Mouse (Mus musculus) liver, postnatal 0 days (tissue): ENCODE data around the gene Myocd. TPM values are rescaled to one million over a fixed set of nuclear protein-coding genes. Genes with fewer than 3 reads are reported as not detected.

Experiments used
- ATAC-seq: fragments of 200-750 bp; cut with Nextera tagmentation; 2 replicates; pipeline ENCODE4 v1.8.0; 2017; ENCODE audit warnings: mild to moderate bottlenecking, moderate library complexity
- DNase-seq: peaks from one replicate; pipeline ENCODE4 v3.0.0-alpha.2; 2016
- H3K27ac ChIP-seq: fragments of 300-500 bp; sonication (generic); 2 replicates; pipeline ENCODE4 v1.5.1; 2014; ENCODE audit warnings: antibody characterized with exemption, moderate library complexity, mild to moderate bottlenecking, low read depth
- H3K27me3 ChIP-seq: fragments of 300-500 bp; sonication (generic); 2 replicates; pipeline ENCODE4 v1.6.1; 2014; ENCODE audit warnings: low read length, control low read depth, mixed read lengths; ENCODE audit not compliant: insufficient read depth
- H3K36me3 ChIP-seq: fragments of 300-500 bp; sonication (generic); replicated peaks from 2 replicates; pipeline ENCODE4 v1.6.1; 2014; ENCODE audit warnings: mild to moderate bottlenecking, control low read depth, low read length, moderate library complexity, mixed read lengths; ENCODE audit not compliant: insufficient read depth
- H3K4me1 ChIP-seq: fragments of 300-500 bp; sonication (generic); 2 replicates; pipeline ENCODE4 v1.6.1; 2014; ENCODE audit warnings: antibody characterized with exemption, mild to moderate bottlenecking, control low read depth; ENCODE audit not compliant: insufficient read depth
- H3K4me2 ChIP-seq: fragments of 300-500 bp; sonication (generic); 2 replicates; pipeline ENCODE4 v1.6.1; 2014; ENCODE audit warnings: low read depth, mild to moderate bottlenecking, low read length, moderate library complexity, mixed read lengths
- H3K4me3 ChIP-seq: fragments of 300-500 bp; sonication (generic); 2 replicates; pipeline ENCODE4 v1.5.1; 2014; ENCODE audit warnings: low read depth, low read length
- H3K9ac ChIP-seq: fragments of 300-500 bp; sonication (generic); replicated peaks from 2 replicates; pipeline ENCODE4 v1.6.1; 2014; ENCODE audit warnings: mild to moderate bottlenecking, moderate library complexity
- H3K9me3 ChIP-seq: fragments of 300-500 bp; sonication (generic); 2 replicates; pipeline ENCODE4 v1.6.1; 2016; ENCODE audit warnings: mild to moderate bottlenecking, control low read depth, low read length, mixed read lengths
- CTCF ChIP-seq: sonication (generic); IDR thresholded peaks from 2 replicates; pipeline ENCODE4 v1.5.1; 2016; ENCODE audit warnings: antibody characterized with exemption, low read depth
- EP300 ChIP-seq: IDR thresholded peaks from 2 replicates; pipeline ENCODE4 v1.6.1; 2016; ENCODE audit warnings: antibody characterized with exemption, low read depth, mild to moderate bottlenecking
- WGBS: fragments of 180-500 bp; shearing (Covaris S2); extraction: QIAGEN DNeasy Blood & Tissue Kit; methylation state at CpG from one replicate; pipeline ENCODE4 v1.1.7; 2014; ENCODE audit not compliant: insufficient replicate concordance; 5-methylcytosine and 5-hydroxymethylcytosine counted together
- polyA plus RNA-seq: library from polyadenylated mRNA; unstranded; fragments of >200 nt; fragmentation: Nextera tagmentation; extraction: Ambion mirVana; gene quantifications from 2 replicates; pipeline ENCODE4 v1.2.1, GENCODE M21; 2015

Gene Myocd
- polyA plus RNA-seq, 1 experiment from 2014 or later: 0.28 TPM

DNA sequence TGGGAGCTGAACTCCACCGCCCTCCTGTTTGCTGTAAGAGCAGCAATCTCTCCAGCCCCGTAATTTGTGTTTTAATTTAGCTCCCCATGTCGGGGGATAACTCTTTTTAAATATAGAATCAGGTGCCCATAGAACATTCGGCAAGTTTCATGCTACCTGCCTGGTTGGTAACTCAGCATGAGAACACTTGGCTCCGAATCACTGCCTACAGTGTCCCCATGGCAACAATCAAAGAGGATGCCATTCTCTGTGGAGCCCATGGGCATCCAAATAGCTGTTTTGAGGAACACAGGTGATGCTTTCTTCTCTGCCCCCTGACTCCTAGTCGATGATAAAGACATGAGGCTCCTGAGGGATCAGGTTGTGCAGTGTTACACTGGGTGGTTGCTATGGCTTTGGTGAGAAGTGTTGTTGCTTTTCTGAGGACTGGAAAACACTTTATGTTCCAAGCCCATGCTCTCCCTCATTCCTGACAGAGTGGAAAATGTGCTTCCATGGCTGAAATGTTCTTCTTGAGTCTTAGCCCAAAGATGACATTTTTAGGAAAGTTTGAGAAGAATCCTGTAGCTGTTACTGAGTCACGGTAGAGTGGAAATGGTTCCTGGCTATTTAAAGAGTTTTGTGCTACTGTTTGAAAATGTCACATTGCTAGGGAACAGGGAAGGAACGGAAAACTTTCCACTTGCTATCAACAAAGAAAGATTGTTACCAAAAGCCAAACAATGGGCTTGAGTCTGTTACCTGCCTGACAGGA, 23.3 kb downstream of the Myocd start:
- Histone ChIP-seq H3K4me3 (no peak overlapping the region), H3K36me3 (no peaks in the 10 kb centered on the region), H3K9me3 (no peaks in the 10 kb centered on the region), H3K9ac (no peak overlapping the region), H3K4me1 (no peaks in the 10 kb centered on the region), H3K4me2 (no peak overlapping the region), H3K27ac (no peak overlapping the region), H3K27me3 (no peaks in the 10 kb centered on the region)
- TF ChIP-seq CTCF: no peak
- no peak for TF ChIP-seq EP300
- no peak for ATAC-seq
- WGBS: 73% methylated on average over 8 of the region's 8 CpGs
- DNase-seq: no peak

DNA sequence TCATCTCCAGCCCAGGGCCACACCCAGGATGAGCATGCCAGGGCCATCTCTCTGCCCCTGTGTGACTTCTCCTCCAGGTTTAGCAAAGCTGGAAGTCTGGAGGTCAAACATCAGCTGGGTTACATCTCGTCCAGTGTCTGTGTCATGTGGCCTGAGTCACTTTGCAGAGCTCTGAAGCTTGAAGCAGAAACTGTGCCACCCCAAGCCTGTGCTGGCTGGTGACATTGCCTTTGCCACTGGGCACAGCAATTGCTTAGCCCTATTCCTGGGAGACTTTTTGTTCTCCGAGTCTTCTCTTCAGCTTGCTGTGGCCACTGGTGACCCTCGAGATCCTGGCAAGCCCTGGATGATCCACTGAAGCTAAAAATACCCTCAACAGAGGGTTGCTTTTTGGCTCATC, 26.2 kb downstream of the Myocd start:
- DNase-seq (no peak), ATAC-seq (no peak)
- Histone ChIP-seq H3K4me3 (no peak overlapping the region), H3K9me3 (no peaks in the 10 kb centered on the region), H3K36me3 (no peaks in the 10 kb centered on the region), H3K4me1 (no peaks in the 10 kb centered on the region), H3K27ac (no peak overlapping the region), H3K9ac (no peak overlapping the region), H3K27me3 (no peaks in the 10 kb centered on the region), H3K4me2 (no peak overlapping the region)
- WGBS: 60% methylated on average over 3 of the region's 3 CpGs
- TF ChIP-seq CTCF (no peak), EP300 (no peak)

DNA sequence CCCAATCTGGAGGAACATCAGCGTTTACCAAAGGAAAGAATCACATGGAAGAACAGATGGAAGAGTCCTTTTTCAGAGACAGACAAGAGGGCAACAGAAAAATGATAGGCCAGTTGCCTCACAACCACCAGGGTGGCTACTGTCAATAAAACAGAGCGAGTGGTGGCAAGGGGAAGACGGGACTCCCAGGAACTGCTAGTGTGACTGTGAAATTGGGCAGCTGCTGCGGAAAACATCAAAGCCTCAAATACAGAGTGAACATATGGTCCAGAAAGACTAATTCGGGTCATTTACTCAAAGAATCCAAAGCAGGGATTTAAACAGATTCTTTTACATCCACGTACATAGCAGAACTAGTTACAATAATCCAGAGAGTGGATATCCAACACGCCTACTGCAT, 29.3 kb downstream of the Myocd start:
- no peak overlapping the region for H3K27ac ChIP-seq
- H3K4me1 ChIP-seq: no peaks in the 10 kb centered on the region
- H3K9me3 ChIP-seq: no peaks in the 10 kb centered on the region
- H3K9ac ChIP-seq: no peak overlapping the region
- 71% methylated on average over 7 of the region's 7 CpGs for WGBS
- no peak for TF ChIP-seq CTCF
- TF ChIP-seq EP300: no peak
- H3K36me3 ChIP-seq: no peaks in the 10 kb centered on the region
- no peak for ATAC-seq
- no peaks in the 10 kb centered on the region for H3K27me3 ChIP-seq
- H3K4me2 ChIP-seq: no peak overlapping the region
- H3K4me3 ChIP-seq: no peak overlapping the region
- DNase-seq: no peak

DNA sequence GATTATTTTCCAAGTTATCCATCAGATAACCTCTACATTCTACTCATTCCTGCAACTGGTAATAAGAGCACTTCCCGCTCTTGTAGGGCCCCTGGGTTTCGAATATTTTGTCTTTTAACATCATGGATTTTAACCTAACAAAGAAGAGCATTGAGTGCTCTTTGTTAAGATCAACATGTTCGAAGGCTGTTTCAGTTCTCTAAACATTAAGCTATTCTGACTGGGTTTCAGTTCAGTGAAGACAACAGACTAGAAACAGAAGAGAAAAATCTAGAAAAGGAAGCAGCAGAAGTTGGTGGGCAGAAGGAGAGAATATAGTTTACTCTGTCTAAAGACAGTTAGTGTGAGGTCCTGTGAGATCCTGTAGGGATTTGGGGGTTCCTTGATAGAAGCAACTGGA, 31.9 kb downstream of the Myocd start:
- H3K4me2 ChIP-seq: no peak overlapping the region
- H3K4me3 ChIP-seq: no peak overlapping the region
- no peak for DNase-seq
- H3K4me1 ChIP-seq: no peaks in the 10 kb centered on the region
- 67% methylated on average over 3 of the region's 3 CpGs for WGBS
- H3K9ac ChIP-seq: no peak overlapping the region
- no peak for ATAC-seq
- H3K9me3 ChIP-seq: no peaks in the 10 kb centered on the region
- no peaks in the 10 kb centered on the region for H3K27me3 ChIP-seq
- H3K27ac ChIP-seq: no peak overlapping the region
- TF ChIP-seq EP300 (no peak), CTCF (no peak)
- no peaks in the 10 kb centered on the region for H3K36me3 ChIP-seq

DNA sequence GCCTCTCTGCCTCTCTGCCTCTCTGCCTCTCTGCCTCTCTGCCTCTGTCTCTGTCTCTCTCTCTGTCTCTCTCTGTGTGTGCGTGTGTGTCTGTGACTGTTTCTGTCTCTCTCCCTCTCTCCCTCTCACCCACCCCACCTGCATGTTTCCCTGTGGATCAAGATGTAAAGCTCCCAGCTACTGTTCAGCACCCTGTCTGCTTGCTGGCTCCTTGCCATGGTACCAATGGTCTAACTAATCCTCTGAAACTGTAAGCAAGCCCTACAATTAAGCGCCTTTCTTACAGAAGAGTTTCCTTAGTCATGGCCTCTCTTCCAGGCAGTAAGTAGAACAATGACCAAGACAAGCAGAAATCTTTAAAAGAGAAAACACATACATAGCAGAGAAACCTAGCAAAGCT, 32.9 kb downstream of the Myocd start:
- ATAC-seq (no peak), DNase-seq (no peak)
- Histone ChIP-seq H3K4me1 (no peaks in the 10 kb centered on the region), H3K9ac (no peak overlapping the region), H3K4me2 (no peak overlapping the region), H3K27ac (no peak overlapping the region), H3K9me3 (no peaks in the 10 kb centered on the region), H3K36me3 (no peaks in the 10 kb centered on the region), H3K4me3 (no peak overlapping the region), H3K27me3 (no peaks in the 10 kb centered on the region)
- 85% methylated on average over 2 of the region's 2 CpGs for WGBS
- TF ChIP-seq CTCF (no peak), EP300 (no peak)

DNA sequence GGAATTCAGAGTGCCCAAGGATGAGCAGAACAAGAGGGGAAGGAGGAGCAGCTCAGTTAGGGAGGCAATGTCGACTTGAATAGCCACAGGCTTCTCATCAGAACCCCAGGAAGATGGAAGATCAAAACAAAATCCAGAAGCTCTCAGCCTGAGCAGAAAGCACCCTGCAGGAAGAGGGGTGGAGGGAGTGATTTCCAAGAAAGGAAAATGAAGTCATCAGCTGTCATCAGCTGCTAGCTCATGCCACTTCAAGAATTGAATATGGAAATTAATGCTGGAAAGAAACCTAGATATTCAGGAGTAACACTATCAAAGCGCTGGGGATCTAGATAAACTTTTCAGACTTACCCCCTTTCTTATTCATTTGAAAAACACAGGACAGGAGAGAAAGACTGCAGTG, 34.4 kb downstream of the Myocd start:
- H3K9ac ChIP-seq: no peak overlapping the region
- DNase-seq (no peak), ATAC-seq (no peak)
- no peak for TF ChIP-seq CTCF
- TF ChIP-seq EP300: no peak
- no peaks in the 10 kb centered on the region for H3K27me3 ChIP-seq
- no peak overlapping the region for H3K4me2 ChIP-seq
- H3K4me3 ChIP-seq: no peak overlapping the region
- no peaks in the 10 kb centered on the region for H3K9me3 ChIP-seq
- no peak overlapping the region for H3K27ac ChIP-seq
- 33% methylated on average over 2 of the region's 2 CpGs for WGBS
- no peaks in the 10 kb centered on the region for H3K36me3 ChIP-seq
- no peaks in the 10 kb centered on the region for H3K4me1 ChIP-seq
